Mouse (Mus musculus) limb, embryonic 12.5 days (tissue): ENCODE data around the gene Svop. TPM values are rescaled to one million over a fixed set of nuclear protein-coding genes. Genes with fewer than 3 reads are reported as not detected.

ENCODE experiments used
- ATAC-seq: fragments of 200-750 bp; cut with Nextera tagmentation; 2 replicates; pipeline ENCODE4 v1.8.0; 2017; ENCODE audit warnings: low read depth, moderate TSS enrichment; ENCODE audit not compliant: insufficient number of reproducible peaks, insufficient read depth, low FRiP score, low TSS enrichment
- H3K27ac ChIP-seq: fragments of 300-500 bp; sonication (generic); 2 replicates; pipeline ENCODE4 v1.5.1; 2016; ENCODE audit warnings: mild to moderate bottlenecking, moderate library complexity
- H3K27me3 ChIP-seq: fragments of 300-500 bp; sonication (generic); 2 replicates; pipeline ENCODE4 v1.6.1; 2016; ENCODE audit warnings: mild to moderate bottlenecking, moderate library complexity
- H3K36me3 ChIP-seq: fragments of 300-500 bp; sonication (generic); 2 replicates; pipeline ENCODE4 v1.6.1; 2016; ENCODE audit warnings: mild to moderate bottlenecking, moderate library complexity
- H3K4me1 ChIP-seq: fragments of 300-500 bp; sonication (generic); replicated peaks from 2 replicates; pipeline ENCODE4 v1.6.1; 2016
- H3K4me2 ChIP-seq: fragments of 300-500 bp; sonication (generic); 2 replicates; pipeline ENCODE4 v1.6.1; 2016; ENCODE audit warnings: mild to moderate bottlenecking, moderate library complexity
- H3K4me3 ChIP-seq: fragments of 300-500 bp; sonication (generic); replicated peaks from 2 replicates; pipeline ENCODE4 v1.5.1; 2016; ENCODE audit warnings: mild to moderate bottlenecking
- H3K9ac ChIP-seq: fragments of 300-500 bp; sonication (generic); replicated peaks from 2 replicates; pipeline ENCODE4 v1.6.1; 2016; ENCODE audit warnings: mild to moderate bottlenecking, moderate library complexity
- H3K9me3 ChIP-seq: fragments of 300-500 bp; sonication (generic); 2 replicates; pipeline ENCODE4 v1.6.1; 2016; ENCODE audit warnings: mild to moderate bottlenecking, moderate library complexity
- WGBS: fragments of 180-500 bp; shearing (Covaris S2); methylation state at CpG from one replicate; pipeline ENCODE4 v1.1.7; 2016; 5-methylcytosine and 5-hydroxymethylcytosine counted together
- polyA plus RNA-seq: library from polyadenylated mRNA; unstranded; fragments of >200 nt; fragmentation: Nextera tagmentation; extraction: Ambion mirVana; gene quantifications from 2 replicates; pipeline ENCODE4 v1.2.1, GENCODE M21; 2016

The Svop gene
- polyA plus RNA-seq, 1 experiment from 2014 or later: 0.08 TPM

- Histone ChIP-seq H3K36me3 (peaks cover 34% of the 10 kb centered on the region), H3K4me1 (peaks cover 33% of the 10 kb centered on the region), H3K27me3 (no peaks in the 10 kb centered on the region), H3K4me2 (peak overlapping the region; percentile 68), H3K9ac (no peak overlapping the region), H3K4me3 (peak overlapping the region; percentile 65), H3K9me3 (no peaks in the 10 kb centered on the region), H3K27ac (no peak overlapping the region)
- WGBS: 81% methylated on average over 15 of the region's 15 CpGs
- ATAC-seq: no peak
These were observed 38.3 kb upstream of the Svop start for GRCm38 (mm10) chr5:114129550-114130210.

DNA sequence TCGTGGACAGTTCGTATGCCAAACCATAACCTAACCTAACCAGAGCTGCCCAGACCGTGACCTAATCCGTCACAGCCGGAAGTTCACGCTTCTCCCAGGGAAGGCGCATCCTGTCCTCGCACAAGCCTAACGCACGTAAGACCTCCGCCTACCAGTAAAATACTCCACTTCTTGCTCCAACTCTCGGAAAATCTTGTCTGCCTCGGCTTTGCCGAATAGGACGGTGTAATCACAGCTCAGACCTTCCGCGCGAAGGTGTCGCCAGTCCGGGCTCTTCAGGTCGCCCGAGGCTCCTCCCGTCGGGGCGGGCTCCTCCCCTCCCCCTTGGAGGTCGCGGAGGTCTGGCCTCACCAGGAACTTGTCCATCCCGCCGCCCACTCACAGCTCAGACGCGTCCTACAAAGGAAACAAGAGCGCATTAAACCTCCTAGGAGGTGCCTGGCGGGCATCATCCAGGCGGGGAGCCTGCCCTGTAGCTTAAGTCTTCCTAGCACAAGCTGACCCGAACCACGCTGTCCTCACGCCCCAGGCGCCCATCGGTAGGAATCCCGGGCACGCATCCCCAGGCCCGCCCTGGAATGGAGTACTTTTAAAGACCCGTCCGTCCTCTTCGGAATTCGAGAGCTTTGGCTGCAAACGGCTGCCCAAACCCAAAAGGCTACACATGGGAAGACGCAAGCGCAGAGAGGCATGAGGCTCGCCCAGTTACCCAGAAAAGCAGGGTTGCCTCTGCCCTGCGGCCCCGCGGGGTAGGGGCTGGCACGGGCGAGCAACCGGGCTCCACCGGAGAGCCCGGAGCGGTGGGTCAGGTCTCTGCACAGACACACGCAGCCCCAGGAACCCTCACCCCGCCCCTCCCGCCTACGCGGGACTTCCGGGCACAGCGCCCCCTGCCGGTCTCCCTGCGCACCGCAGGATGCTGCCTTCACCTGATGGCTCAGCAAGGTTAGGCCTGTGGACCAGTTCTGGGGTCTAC is 36.3 kb upstream of the Svop start, which contains the start of gene Alkbh2:
TSS of gene Alkbh2 (minus strand) at position 845 of the 976 bp plus-strand sequence.
- no peaks in the 10 kb centered on the region for H3K9me3 ChIP-seq
- peaks cover 22% of the 10 kb centered on the region for H3K4me1 ChIP-seq
- ATAC-seq: peak; percentile 2; the same call in 1 of the 2 replicates
- WGBS: under 1% methylated on average over 69 of the region's 69 CpGs
- H3K4me2 ChIP-seq: peak within 1 kb of the TSS; percentile 94
- H3K9ac ChIP-seq: peak within 1 kb of the TSS; percentile 74
- H3K36me3 ChIP-seq: peaks cover 37% of the 10 kb centered on the region
- no peaks in the 10 kb centered on the region for H3K27me3 ChIP-seq
- H3K27ac ChIP-seq: peak within 1 kb of the TSS; percentile 94
- H3K4me3 ChIP-seq: peak within 1 kb of the TSS; percentile 66

- peaks cover 44% of the 10 kb centered on the region for H3K36me3 ChIP-seq
- H3K9ac ChIP-seq: no peak overlapping the region
- peaks cover 12% of the 10 kb centered on the region for H3K4me1 ChIP-seq
- no peak for ATAC-seq
- no peaks in the 10 kb centered on the region for H3K27me3 ChIP-seq
- peak overlapping the region; percentile 66 for H3K4me3 ChIP-seq
- H3K9me3 ChIP-seq: no peaks in the 10 kb centered on the region
- no peak overlapping the region for H3K27ac ChIP-seq
- H3K4me2 ChIP-seq: peak overlapping the region; percentile 94
- WGBS: 84% methylated on average over 7 of the region's 7 CpGs
These were observed 35.3 kb upstream of the Svop start for GRCm38 (mm10) chr5:114126499-114127244.

DNA sequence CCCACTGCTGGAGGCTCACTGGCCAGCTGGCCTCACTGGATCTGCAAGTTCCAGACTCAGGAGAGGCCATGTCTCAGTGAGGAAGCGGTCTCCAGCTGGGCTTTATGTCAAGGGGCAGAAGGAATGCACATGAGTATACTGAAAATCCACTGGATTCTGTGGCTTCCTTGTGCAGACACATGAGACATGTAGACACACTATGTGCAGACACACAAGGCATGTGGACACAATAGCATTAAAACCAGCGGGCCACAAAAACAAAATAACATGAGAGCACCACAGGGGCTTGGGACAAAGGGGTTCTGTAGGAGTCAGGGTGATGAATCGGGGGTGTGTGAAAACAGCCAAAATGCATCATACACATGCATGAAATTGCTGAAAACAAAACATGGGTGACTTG is 34.6 kb upstream of the Svop start:
- Histone ChIP-seq H3K27me3 (no peaks in the 10 kb centered on the region), H3K4me2 (no peak overlapping the region), H3K36me3 (peaks cover 51% of the 10 kb centered on the region), H3K9me3 (no peaks in the 10 kb centered on the region), H3K9ac (no peak overlapping the region), H3K27ac (no peak overlapping the region), H3K4me3 (no peak overlapping the region), H3K4me1 (peaks cover 11% of the 10 kb centered on the region; the same call in 1 of the 2 replicates)
- ATAC-seq: no peak
- WGBS: 92% methylated on average over 3 of the region's 3 CpGs

- Histone ChIP-seq H3K27me3 (no peaks in the 10 kb centered on the region), H3K4me1 (no peaks in the 10 kb centered on the region), H3K9me3 (no peaks in the 10 kb centered on the region), H3K4me3 (no peak overlapping the region), H3K27ac (peak overlapping the region; percentile 23; the same call in 1 of the 2 replicates), H3K4me2 (no peak overlapping the region), H3K36me3 (peaks cover 96% of the 10 kb centered on the region), H3K9ac (no peak overlapping the region)
- ATAC-seq: no peak
- WGBS: 79% methylated on average over 4 of the region's 4 CpGs
These were observed 28.4 kb upstream of the Svop start for GRCm38 (mm10) chr5:114119806-114120205.

GRCm38 (mm10) chr5:114116586-114116985 is 25.2 kb upstream of the Svop start:
- ATAC-seq: no peak
- H3K4me1 ChIP-seq: no peaks in the 10 kb centered on the region
- no peaks in the 10 kb centered on the region for H3K27me3 ChIP-seq
- no peak overlapping the region for H3K9ac ChIP-seq
- WGBS: 86% methylated on average over 7 of the region's 7 CpGs
- no peak overlapping the region for H3K4me3 ChIP-seq
- no peak overlapping the region for H3K4me2 ChIP-seq
- H3K27ac ChIP-seq: no peak overlapping the region
- H3K9me3 ChIP-seq: no peaks in the 10 kb centered on the region
- H3K36me3 ChIP-seq: peaks cover 96% of the 10 kb centered on the region

DNA sequence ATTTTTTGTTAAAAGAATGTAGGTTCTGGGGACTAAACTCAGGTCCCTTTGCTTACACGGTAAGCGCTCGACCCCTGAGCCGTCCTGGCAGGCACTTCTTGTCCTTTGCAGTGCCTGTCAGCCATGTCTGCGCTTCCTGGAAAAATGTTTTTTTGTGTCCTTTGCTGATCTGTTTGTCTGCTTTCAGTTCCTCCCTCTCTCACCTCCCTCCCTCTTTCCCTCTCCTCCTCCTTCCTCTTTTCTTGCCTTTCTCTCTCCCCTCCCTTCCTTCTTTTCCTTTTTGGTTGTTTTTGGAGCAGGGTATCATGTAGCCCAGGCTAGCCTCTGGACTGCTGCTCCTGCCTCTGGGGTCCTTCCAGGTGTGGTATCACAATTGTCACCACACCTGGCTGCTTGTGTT is 23.7 kb upstream of the Svop start:
- ATAC-seq: no peak
- no peak overlapping the region for H3K27ac ChIP-seq
- no peak overlapping the region for H3K4me3 ChIP-seq
- H3K4me2 ChIP-seq: no peak overlapping the region
- no peaks in the 10 kb centered on the region for H3K9me3 ChIP-seq
- no peaks in the 10 kb centered on the region for H3K4me1 ChIP-seq
- whole genome bisulfite sequencing: 89% methylated on average over 5 of the region's 5 CpGs
- H3K27me3 ChIP-seq: no peaks in the 10 kb centered on the region
- no peak overlapping the region for H3K9ac ChIP-seq
- peaks cover 96% of the 10 kb centered on the region for H3K36me3 ChIP-seq

- Histone ChIP-seq H3K9ac (no peak overlapping the region), H3K4me2 (no peak overlapping the region), H3K4me3 (no peak overlapping the region), H3K27me3 (no peaks in the 10 kb centered on the region), H3K36me3 (peaks cover 98% of the 10 kb centered on the region), H3K27ac (no peak overlapping the region), H3K4me1 (no peaks in the 10 kb centered on the region), H3K9me3 (no peaks in the 10 kb centered on the region)
- WGBS: 80% methylated on average over 6 of the region's 6 CpGs
- ATAC-seq: no peak
These were observed 22.0 kb upstream of the Svop start for GRCm38 (mm10) chr5:114113334-114113733.

- no peak overlapping the region for H3K4me2 ChIP-seq
- H3K36me3 ChIP-seq: peaks cover 94% of the 10 kb centered on the region
- no peaks in the 10 kb centered on the region for H3K9me3 ChIP-seq
- no peaks in the 10 kb centered on the region for H3K4me1 ChIP-seq
- H3K27me3 ChIP-seq: no peaks in the 10 kb centered on the region
- WGBS: 79% methylated on average over 16 of the region's 16 CpGs
- no peak overlapping the region for H3K9ac ChIP-seq
- no peak overlapping the region for H3K27ac ChIP-seq
- no peak for ATAC-seq
- no peak overlapping the region for H3K4me3 ChIP-seq
These were observed 15.1 kb upstream of the Svop start for GRCm38 (mm10) chr5:114106391-114106935.

DNA sequence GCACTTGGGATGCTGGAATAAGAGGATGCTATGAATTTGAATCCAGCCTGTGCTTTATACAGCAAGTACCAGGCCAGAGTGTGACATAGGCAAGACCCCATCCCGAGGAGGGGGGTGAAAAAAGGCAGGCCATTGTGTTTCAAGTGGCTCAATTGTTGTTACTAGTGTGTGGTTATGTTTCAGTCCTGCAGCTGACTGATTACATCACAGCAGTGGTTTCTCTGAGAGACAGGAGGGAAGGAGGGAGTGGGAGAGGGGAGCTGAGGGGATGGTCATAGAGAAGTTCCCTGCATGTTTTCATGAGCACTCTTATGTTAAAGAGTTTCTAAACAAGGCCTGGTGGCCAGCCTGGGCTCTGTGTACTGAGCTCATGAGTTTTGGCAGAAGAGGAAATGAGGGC is 11.4 kb upstream of the Svop start:
- ATAC-seq: no peak
- Histone ChIP-seq H3K4me2 (no peak overlapping the region), H3K27ac (no peak overlapping the region), H3K36me3 (peaks cover 58% of the 10 kb centered on the region), H3K9me3 (no peaks in the 10 kb centered on the region), H3K4me1 (peaks cover 13% of the 10 kb centered on the region), H3K4me3 (no peak overlapping the region), H3K9ac (no peak overlapping the region), H3K27me3 (no peaks in the 10 kb centered on the region)
- WGBS: 91% methylated on average over 1 of the region's 1 CpGs
